Mouse (Mus musculus) neural tube, embryonic 10.5 days (tissue): Measurements from ENCODE around the gene Ttll11.

Experiments
- DNase-seq: peaks from one replicate; pipeline ENCODE4 v3.0.0-alpha.2; 2017; ENCODE audit warnings: low spot score; ENCODE audit errors: extremely low spot score

Gene Ttll11

GRCm38 (mm10) chr2:35979644-35980021 lies at the start of gene Ttll11:
Ttll11 (minus strand) TSS chr2:35979913.
- DNase-seq: peak; percentile 93

- no peak for DNase-seq
Measured at GRCm38 (mm10) chr2:36023291-36023690, 43.6 kb upstream of the Ttll11 start.

GRCm38 (mm10) chr2:36021385-36022159 lies 41.9 kb upstream of the Ttll11 start:
- peak; percentile 81 for DNase-seq

- DNase-seq: no peak
Measured at GRCm38 (mm10) chr2:36013010-36013409, 33.3 kb upstream of the Ttll11 start.

- peak; percentile 57 for DNase-seq
Measured at GRCm38 (mm10) chr2:36011331-36011825, 31.7 kb upstream of the Ttll11 start.

GRCm38 (mm10) chr2:36010579-36010978 lies 30.9 kb upstream of the Ttll11 start:
- peak; percentile 21 for DNase-seq

GRCm38 (mm10) chr2:36009386-36009785 lies 29.7 kb upstream of the Ttll11 start:
- peak; percentile 73 for DNase-seq

- DNase-seq: peak; percentile 61
Measured at GRCm38 (mm10) chr2:36008071-36008470, 28.4 kb upstream of the Ttll11 start.

GRCm38 (mm10) chr2:36002188-36002587 lies 22.5 kb upstream of the Ttll11 start:
- DNase-seq: no peak

- DNase-seq: no peak
Measured at GRCm38 (mm10) chr2:36000390-36000789, 20.7 kb upstream of the Ttll11 start.

- no peak for DNase-seq
Measured at GRCm38 (mm10) chr2:35999212-35999611, 19.5 kb upstream of the Ttll11 start.

GRCm38 (mm10) chr2:35998416-35998815 lies 18.7 kb upstream of the Ttll11 start:
- DNase-seq: no peak

- DNase-seq: no peak
Measured at GRCm38 (mm10) chr2:35996753-35997152, 17.0 kb upstream of the Ttll11 start.

- DNase-seq: no peak
Measured at GRCm38 (mm10) chr2:35994303-35994702, 14.6 kb upstream of the Ttll11 start.

GRCm38 (mm10) chr2:35993481-35993880 lies 13.8 kb upstream of the Ttll11 start:
- DNase-seq: no peak

- no peak for DNase-seq
Measured at GRCm38 (mm10) chr2:35992259-35992658, 12.5 kb upstream of the Ttll11 start.

- DNase-seq: peak; percentile 68
Measured at GRCm38 (mm10) chr2:35983869-35984268, 4.2 kb upstream of the Ttll11 start.

GRCm38 (mm10) chr2:35981872-35982271 lies 2.2 kb upstream of the Ttll11 start:
- no peak for DNase-seq

- no peak for DNase-seq
Measured at GRCm38 (mm10) chr2:35978941-35979643, 621 bp downstream of the Ttll11 start.

- DNase-seq: no peak
Measured at GRCm38 (mm10) chr2:35978276-35978933, 1.3 kb downstream of the Ttll11 start.

- DNase-seq: no peak
Measured at GRCm38 (mm10) chr2:35977749-35978148, 2.0 kb downstream of the Ttll11 start.
